11 mouse cellular contexts compared by ENCODE assay signal in genomic region chr12:111378812-111379211, GRCm38 (mm10). TPM values are rescaled to one million over a fixed set of nuclear protein-coding genes. Genes with fewer than 3 reads are reported as not detected.
DNase-seq lines count a peak whose midpoint lies in the region; ATAC-seq lines count a peak whose summit lies in the region.
"Had no signal": no experiment of that assay in that cellular context is flagged by ENCODE, and none has a peak within 500 bp of the region (broad histone marks: within the 10 kb centered on the region; RNA-seq: fewer than 3 reads in every experiment).

No protein-coding gene starts in this region.

- H3K27me3 ChIP-seq in kidney, embryonic 16.5 days (ENCODE audit: insufficient read depth, low read length): no peaks in the 10 kb centered on the region
- H3K27me3 ChIP-seq in embryonic facial prominence, embryonic 14.5 days (replicated peaks; ENCODE audit: control insufficient read depth, insufficient read depth, low read length): no peaks in the 10 kb centered on the region
- H3K27me3 ChIP-seq in hindbrain, embryonic 16.5 days (replicated peaks; ENCODE audit: control insufficient read depth, insufficient read depth, low read length): no peaks in the 10 kb centered on the region
- H3K27me3 ChIP-seq in midbrain, embryonic 16.5 days (ENCODE audit: control insufficient read depth, insufficient read depth, low read depth, low read length): no peaks in the 10 kb centered on the region

- peak overlapping the region; percentile 65 for H3K4me2 ChIP-seq in kidney, embryonic 16.5 days (replicated peaks; ENCODE audit: low read depth, low read length)
- peak overlapping the region; percentile 87 for H3K4me2 ChIP-seq in embryonic facial prominence, embryonic 14.5 days (ENCODE audit: low read depth, low read length)
- H3K4me2 ChIP-seq in hindbrain, embryonic 16.5 days (ENCODE audit: low read length): peak overlapping the region; percentile 85
- H3K4me2 ChIP-seq in midbrain, embryonic 16.5 days (ENCODE audit: low read length): peak overlapping the region; percentile 89

- H3K4me3 ChIP-seq in kidney, embryonic 16.5 days (ENCODE audit: low read length): peak overlapping the region; percentile 96
- peak overlapping the region; percentile 94; the same call in 1 of the 2 replicates for H3K4me3 ChIP-seq in embryonic facial prominence, embryonic 14.5 days (ENCODE audit: low read depth, low read length)
- H3K4me3 ChIP-seq in hindbrain, embryonic 16.5 days (ENCODE audit: low read length): peak overlapping the region; percentile 100; the same call in 1 of the 2 replicates
- peak overlapping the region; percentile 99 for H3K4me3 ChIP-seq in midbrain, embryonic 16.5 days (ENCODE audit: low read depth, low read length)

- H3K36me3 ChIP-seq in kidney, embryonic 16.5 days (ENCODE audit: insufficient read depth, low read length): no peaks in the 10 kb centered on the region
- H3K36me3 ChIP-seq in embryonic facial prominence, embryonic 14.5 days (ENCODE audit: control insufficient read depth, insufficient read depth, low read length): no peaks in the 10 kb centered on the region
- no peaks in the 10 kb centered on the region for H3K36me3 ChIP-seq in hindbrain, embryonic 16.5 days (ENCODE audit: control insufficient read depth, insufficient read depth, low read length)
- H3K36me3 ChIP-seq in midbrain, embryonic 16.5 days (ENCODE audit: control insufficient read depth, insufficient read depth, low read length): no peaks in the 10 kb centered on the region

- WGBS in kidney, embryonic 16.5 days: 76% methylated on average over 12 of the region's 12 CpGs
- WGBS in embryonic facial prominence, embryonic 14.5 days: 71% methylated on average over 12 of the region's 12 CpGs
- WGBS in hindbrain, embryonic 16.5 days: 71% methylated on average over 12 of the region's 12 CpGs
- 71% methylated on average over 12 of the region's 12 CpGs for WGBS in midbrain, embryonic 16.5 days

- peaks cover 40% of the 10 kb centered on the region for H3K4me1 ChIP-seq in kidney, embryonic 16.5 days (ENCODE audit: insufficient read depth, low read length)
- peaks cover 17% of the 10 kb centered on the region for H3K4me1 ChIP-seq in embryonic facial prominence, embryonic 14.5 days (ENCODE audit: control insufficient read depth, insufficient read depth, low read length)
- H3K4me1 ChIP-seq in hindbrain, embryonic 16.5 days (ENCODE audit: control insufficient read depth, insufficient read depth, low read depth, low read length): peaks cover 22% of the 10 kb centered on the region
- peaks cover 30% of the 10 kb centered on the region for H3K4me1 ChIP-seq in midbrain, embryonic 16.5 days (ENCODE audit: control insufficient read depth, insufficient read depth, low read length)

- peak overlapping the region; percentile 97 for H3K9ac ChIP-seq in kidney, embryonic 16.5 days (replicated peaks; ENCODE audit: low read length)
- H3K9ac ChIP-seq in embryonic facial prominence, embryonic 14.5 days (ENCODE audit: low read depth, low read length): peak overlapping the region; percentile 91; the same call in 1 of the 2 replicates
- H3K9ac ChIP-seq in hindbrain, embryonic 16.5 days (ENCODE audit: low read depth, low read length): no peak overlapping the region
- H3K9ac ChIP-seq in midbrain, embryonic 16.5 days (ENCODE audit: low read depth, low read length): peak overlapping the region; percentile 97; the same call in 1 of the 2 replicates

- peak overlapping the region; percentile 96; the same call in 1 of the 2 replicates for H3K27ac ChIP-seq in kidney, embryonic 16.5 days (ENCODE audit: low read length)
- H3K27ac ChIP-seq in embryonic facial prominence, embryonic 14.5 days (replicated peaks; ENCODE audit: low read depth, low read length): no peak overlapping the region
- no peak overlapping the region; the same call in 1 of the 2 replicates for H3K27ac ChIP-seq in hindbrain, embryonic 16.5 days (ENCODE audit: low read depth, low read length)
- H3K27ac ChIP-seq in midbrain, embryonic 16.5 days (ENCODE audit: low read length): peak overlapping the region; percentile 33

- ATAC-seq in kidney, embryonic 16.5 days (ENCODE audit: low FRiP score, low TSS enrichment): no peak
- no peak for ATAC-seq in embryonic facial prominence, embryonic 14.5 days (ENCODE audit: low read depth)
- ATAC-seq in hindbrain, embryonic 16.5 days: no peak
- ATAC-seq in midbrain, embryonic 16.5 days: no peak

- intact Hi-C loops in left cerebral cortex, postnatal 36 days (cut with DNase I): no loop called here

- DNase-seq in kidney, adult 11 months: no peak
- no peak for DNase-seq in embryonic facial prominence, embryonic 14.5 days (ENCODE audit: low spot score)
- no peak for DNase-seq in left cerebral cortex, postnatal 36 days (ENCODE audit: low spot score in 2 of 2)
- no peak for DNase-seq in ovary, postnatal 10 days (ENCODE audit: low spot score)
- DNase-seq in adrenal gland, adult 8-10 months: no peak
- DNase-seq: thymus, postnatal 4 days had no signal

- no peaks in the 10 kb centered on the region for H3K9me3 ChIP-seq in kidney, embryonic 16.5 days (ENCODE audit: low read length)
- H3K9me3 ChIP-seq in embryonic facial prominence, embryonic 14.5 days (ENCODE audit: control insufficient read depth, low read length): no peaks in the 10 kb centered on the region
- H3K9me3 ChIP-seq in hindbrain, embryonic 16.5 days (ENCODE audit: control insufficient read depth, low read length): no peaks in the 10 kb centered on the region
- H3K9me3 ChIP-seq in midbrain, embryonic 16.5 days (replicated peaks; ENCODE audit: control insufficient read depth, low read length, poor library complexity, severe bottlenecking): no peaks in the 10 kb centered on the region

RNA-seq across cellular contexts. Expression of gene Cdc42bpb, which starts 1.3 kb away (rescaled TPM):
- 40.6 and 45.2 TPM in 2 replicates for polyA plus RNA-seq in kidney, embryonic 16.5 days (2015; fragmentation: Nextera tagmentation; extraction: Ambion mirVana)
- 37.7 and 41.5 TPM in 2 replicates for polyA plus RNA-seq in embryonic facial prominence, embryonic 14.5 days (2014; fragmentation: Nextera tagmentation; extraction: Ambion mirVana)
- 35.3 and 40.4 TPM in 2 replicates for polyA plus RNA-seq in hindbrain, embryonic 16.5 days (2015; fragmentation: Nextera tagmentation; extraction: Ambion mirVana)
- 39.9 and 40.2 TPM in 2 replicates for polyA plus RNA-seq in midbrain, embryonic 16.5 days (2015; fragmentation: Nextera tagmentation; extraction: Ambion mirVana)
- total RNA-seq in left cerebral cortex, postnatal 36 days (2021): 100 to 1,000 TPM; 146 to 152 TPM
- 100 to 1,000 TPM; 112 to 162 (median 141) TPM for total RNA-seq in adrenal gland, adult 8-10 months (2022)
- total RNA-seq: MEL had no signal

RNA-seq across cellular contexts. Expression of gene Lbhd2, which starts 27.8 kb away (rescaled TPM):
- 4.6 and 5.5 TPM in 2 replicates for polyA plus RNA-seq in kidney, embryonic 16.5 days (2015; fragmentation: Nextera tagmentation; extraction: Ambion mirVana)
- polyA plus RNA-seq in embryonic facial prominence, embryonic 14.5 days (2014; fragmentation: Nextera tagmentation; extraction: Ambion mirVana): 5.5 and 5.8 TPM in 2 replicates
- 2.5 and 3.3 TPM in 2 replicates for polyA plus RNA-seq in hindbrain, embryonic 16.5 days (2015; fragmentation: Nextera tagmentation; extraction: Ambion mirVana)
- 4.9 and 7.0 TPM in 2 replicates for polyA plus RNA-seq in midbrain, embryonic 16.5 days (2015; fragmentation: Nextera tagmentation; extraction: Ambion mirVana)
- 1 to 10 TPM; 1.2 to 1.9 TPM for total RNA-seq in left cerebral cortex, postnatal 36 days (2021)
- 1 to 10 TPM in 1 of 4 experiments, under 1 TPM in 3; 0.67 to 1.0 (median 0.78) TPM for total RNA-seq in adrenal gland, adult 8-10 months (2022)
- total RNA-seq: MEL; neutrophil, adult 5-6 weeks had no signal

RNA-seq across cellular contexts. Expression of gene Exoc3l4, which starts 38.0 kb away (rescaled TPM):
- 19.4 and 19.9 TPM in 2 replicates for polyA plus RNA-seq in kidney, embryonic 16.5 days (2015; fragmentation: Nextera tagmentation; extraction: Ambion mirVana)
- 8.7 and 9.4 TPM in 2 replicates for polyA plus RNA-seq in embryonic facial prominence, embryonic 14.5 days (2014; fragmentation: Nextera tagmentation; extraction: Ambion mirVana)
- polyA plus RNA-seq in hindbrain, embryonic 16.5 days (2015; fragmentation: Nextera tagmentation; extraction: Ambion mirVana): 2.6 and 2.7 TPM in 2 replicates
- 2.0 and 2.1 TPM in 2 replicates for polyA plus RNA-seq in midbrain, embryonic 16.5 days (2015; fragmentation: Nextera tagmentation; extraction: Ambion mirVana)
- 1 to 10 TPM; 1.1 to 1.4 TPM for total RNA-seq in left cerebral cortex, postnatal 36 days (2021)
- 10 to 100 TPM in 1 of 4 experiments, 1 to 10 TPM in 3; 3.2 to 10.0 (median 7.8) TPM for total RNA-seq in adrenal gland, adult 8-10 months (2022)
- total RNA-seq: neutrophil, adult 5-6 weeks had no signal

Comparison
In these comparisons a context has a peak if more than half of its experiments do, and no peak if none do; other contexts are left out.
1. H3K27ac ChIP-seq: peak in kidney, embryonic 16.5 days (single experiment) and midbrain, embryonic 16.5 days (single experiment); none in embryonic facial prominence, embryonic 14.5 days (single experiment) and hindbrain, embryonic 16.5 days (single experiment).
2. Peak in every context shown above with its lines, with median percentiles within 50 percentile points of each other: H3K4me2 ChIP-seq and H3K4me3 ChIP-seq.